Mouse (Mus musculus): ENCODE data around the gene Fgg. TPM values are rescaled to one million over a fixed set of nuclear protein-coding genes. Genes with fewer than 3 reads are reported as not detected.

The Fgg gene
- polyA plus RNA-seq, 1 experiment from 2014 or later, result 1.2 TPM

- Histone ChIP-seq H3K36me3 (ENCODE audit: insufficient read depth, low read length) (no peaks in the 10 kb centered on the region), H3K9me3 (replicated peaks; ENCODE audit: low read length) (no peaks in the 10 kb centered on the region), H3K4me3 (replicated peaks; ENCODE audit: low read depth, low read length) (no peak overlapping the region), H3K4me1 (replicated peaks; ENCODE audit: insufficient read depth, low read length) (no peaks in the 10 kb centered on the region), H3K27ac (no peak overlapping the region), H3K9ac (ENCODE audit: low read depth, low read length) (no peak overlapping the region), H3K4me2 (ENCODE audit: low read length) (no peak overlapping the region), H3K27me3 (ENCODE audit: insufficient read depth, low read length) (no peaks in the 10 kb centered on the region)
- no peak for TF ChIP-seq CTCF (IDR thresholded peaks at IDR 0.05; ENCODE audit: low read depth)
- no peak for ATAC-seq (replicated peaks; ENCODE audit: low FRiP score, low read depth)
- DNase-seq (ENCODE audit: low spot score), result peak; percentile 35
- 69% methylated on average over 5 of the region's 5 CpGs for WGBS
Observed at GRCm38 (mm10) chr3:83050661-83051060, 43.1 kb downstream of the Fgg start.

DNA sequence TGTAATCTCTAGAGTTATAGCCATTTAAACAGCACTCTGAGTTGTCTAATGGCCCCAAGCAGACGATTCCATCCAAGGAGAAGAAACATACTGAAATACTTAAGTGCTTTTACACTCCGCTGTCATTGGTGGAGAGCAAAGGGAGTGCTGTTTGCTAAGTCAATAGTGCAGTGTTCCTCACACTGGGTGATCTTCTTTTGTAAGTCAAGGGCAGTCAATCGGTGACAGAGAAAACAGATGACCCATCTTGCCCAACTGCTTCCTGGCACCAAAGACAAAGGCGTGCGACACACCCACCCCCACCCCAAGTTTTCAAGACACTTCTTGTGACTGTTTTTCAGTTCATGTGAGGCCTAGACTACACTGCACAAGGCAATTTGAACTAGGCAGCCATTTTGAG, 44.6 kb downstream of the Fgg start:
- 81% methylated on average over 5 of the region's 5 CpGs for WGBS

DNA sequence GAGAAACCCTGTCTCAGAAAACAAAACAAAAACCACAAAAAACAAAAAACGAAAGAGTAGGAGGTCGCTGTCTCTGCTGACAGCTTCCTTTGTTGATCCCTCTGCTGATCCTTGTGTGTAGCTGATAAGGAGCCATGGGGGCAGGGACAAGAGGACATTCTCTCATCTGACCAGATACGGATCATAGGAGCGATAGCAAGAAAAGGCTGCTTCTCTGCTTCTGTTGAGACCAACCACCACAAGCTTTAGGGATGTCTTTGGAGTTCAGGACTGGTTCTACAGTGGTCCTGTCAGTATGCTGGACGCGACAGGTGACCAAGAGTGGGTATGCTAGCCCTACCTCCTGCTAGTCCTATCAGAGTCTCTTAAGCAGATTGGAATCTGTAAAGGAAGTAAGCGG, 45.6 kb downstream of the Fgg start:
- H3K4me1 ChIP-seq (replicated peaks; ENCODE audit: insufficient read depth, low read length), result peaks cover 5% of the 10 kb centered on the region; the same call in 1 of the 2 replicates
- no peak for TF ChIP-seq CTCF (IDR thresholded peaks at IDR 0.05; ENCODE audit: low read depth)
- no peak for ATAC-seq (replicated peaks; ENCODE audit: low FRiP score, low read depth)

More for the DNA sequence above, 44.6 kb downstream of the Fgg start:
- Histone ChIP-seq H3K27ac (no peak overlapping the region), H3K4me1 (replicated peaks; ENCODE audit: insufficient read depth, low read length) (peaks cover 5% of the 10 kb centered on the region; the same call in 1 of the 2 replicates), H3K4me3 (replicated peaks; ENCODE audit: low read depth, low read length) (no peak overlapping the region), H3K9me3 (replicated peaks; ENCODE audit: low read length) (no peaks in the 10 kb centered on the region), H3K36me3 (ENCODE audit: insufficient read depth, low read length) (no peaks in the 10 kb centered on the region), H3K9ac (ENCODE audit: low read depth, low read length) (no peak overlapping the region), H3K4me2 (ENCODE audit: low read length) (no peak overlapping the region), H3K27me3 (ENCODE audit: insufficient read depth, low read length) (no peaks in the 10 kb centered on the region)
- no peak for TF ChIP-seq CTCF (IDR thresholded peaks at IDR 0.05; ENCODE audit: low read depth)
- ATAC-seq (replicated peaks; ENCODE audit: low FRiP score, low read depth) (no peak), DNase-seq (ENCODE audit: low spot score) (no peak)

DNA sequence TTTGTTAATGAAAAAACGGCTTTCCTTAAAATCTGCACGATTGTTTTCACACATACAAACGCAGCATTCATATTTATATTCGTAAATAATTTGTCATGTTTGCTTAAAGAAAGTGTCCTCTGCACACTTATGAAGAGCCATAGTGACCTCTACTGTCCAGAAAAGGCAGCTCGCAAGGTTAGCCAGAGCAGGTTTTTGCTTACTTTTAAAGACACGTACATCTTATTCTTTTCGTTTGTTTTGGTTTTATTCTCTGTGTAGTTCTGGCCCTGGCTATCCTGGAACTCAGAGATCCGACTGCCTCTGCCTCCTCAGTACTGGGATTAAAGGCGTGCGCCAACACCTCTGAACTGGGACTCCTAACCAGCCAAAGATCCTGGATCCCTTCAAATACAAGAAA, 46.2 kb downstream of the Fgg start:
- H3K4me3 ChIP-seq (replicated peaks; ENCODE audit: low read depth, low read length), result no peak overlapping the region
- H3K4me1 ChIP-seq (replicated peaks; ENCODE audit: insufficient read depth, low read length), result peaks cover 5% of the 10 kb centered on the region; the same call in 1 of the 2 replicates
- H3K27me3 ChIP-seq (ENCODE audit: insufficient read depth, low read length), result no peaks in the 10 kb centered on the region
- no peak overlapping the region for H3K27ac ChIP-seq
- no peak overlapping the region for H3K4me2 ChIP-seq (ENCODE audit: low read length)
- H3K9ac ChIP-seq (ENCODE audit: low read depth, low read length), result no peak overlapping the region
- TF ChIP-seq CTCF (IDR thresholded peaks at IDR 0.05; ENCODE audit: low read depth), result peak; percentile 84
- no peak for ATAC-seq (replicated peaks; ENCODE audit: low FRiP score, low read depth)
- peaks cover 3% of the 10 kb centered on the region for H3K36me3 ChIP-seq (ENCODE audit: insufficient read depth, low read length)
- no peaks in the 10 kb centered on the region for H3K9me3 ChIP-seq (replicated peaks; ENCODE audit: low read length)
- 31% methylated on average over 10 of the region's 10 CpGs for WGBS
- peak; percentile 76 for DNase-seq (ENCODE audit: low spot score)

More for the DNA sequence above, 45.6 kb downstream of the Fgg start:
- Histone ChIP-seq H3K27me3 (ENCODE audit: insufficient read depth, low read length) (no peaks in the 10 kb centered on the region), H3K9ac (ENCODE audit: low read depth, low read length) (no peak overlapping the region), H3K4me3 (replicated peaks; ENCODE audit: low read depth, low read length) (no peak overlapping the region), H3K36me3 (ENCODE audit: insufficient read depth, low read length) (no peaks in the 10 kb centered on the region), H3K9me3 (replicated peaks; ENCODE audit: low read length) (no peaks in the 10 kb centered on the region), H3K4me2 (ENCODE audit: low read length) (no peak overlapping the region), H3K27ac (no peak overlapping the region)
- DNase-seq (ENCODE audit: low spot score), result no peak
- 90% methylated on average over 7 of the region's 7 CpGs for WGBS

DNA sequence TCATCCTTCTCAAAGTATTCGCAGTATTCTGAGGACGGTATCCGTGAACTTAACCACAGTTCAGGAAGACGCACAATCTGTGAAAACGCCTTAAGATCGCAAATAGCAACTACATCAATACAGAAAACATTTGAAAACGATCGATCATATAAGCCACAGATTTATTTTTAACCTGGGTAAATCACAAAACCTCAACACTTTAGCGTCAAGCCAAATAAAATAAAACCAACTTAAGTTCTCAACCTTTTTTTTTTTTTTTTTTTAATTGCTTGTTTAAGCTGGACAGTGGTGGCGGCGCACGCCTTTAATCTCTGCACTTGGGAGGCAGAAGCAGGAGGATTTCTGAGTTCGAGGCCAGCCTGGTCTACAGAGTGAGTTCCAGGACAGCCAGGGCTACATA, 47.2 kb downstream of the Fgg start:
- H3K4me2 ChIP-seq (ENCODE audit: low read length), result peak overlapping the region; percentile 44
- no peak overlapping the region for H3K27ac ChIP-seq
- H3K27me3 ChIP-seq (ENCODE audit: insufficient read depth, low read length), result no peaks in the 10 kb centered on the region
- peaks cover 5% of the 10 kb centered on the region; the same call in 1 of the 2 replicates for H3K4me1 ChIP-seq (replicated peaks; ENCODE audit: insufficient read depth, low read length)
- no peak for ATAC-seq (replicated peaks; ENCODE audit: low FRiP score, low read depth)
- H3K9me3 ChIP-seq (replicated peaks; ENCODE audit: low read length), result no peaks in the 10 kb centered on the region
- peaks cover 10% of the 10 kb centered on the region for H3K36me3 ChIP-seq (ENCODE audit: insufficient read depth, low read length)
- no peak overlapping the region for H3K9ac ChIP-seq (ENCODE audit: low read depth, low read length)
- 43% methylated on average over 13 of the region's 13 CpGs for WGBS
- peak overlapping the region; percentile 89 for H3K4me3 ChIP-seq (replicated peaks; ENCODE audit: low read depth, low read length)
- no peak for TF ChIP-seq CTCF (IDR thresholded peaks at IDR 0.05; ENCODE audit: low read depth)
- DNase-seq (ENCODE audit: low spot score), result no peak

DNA sequence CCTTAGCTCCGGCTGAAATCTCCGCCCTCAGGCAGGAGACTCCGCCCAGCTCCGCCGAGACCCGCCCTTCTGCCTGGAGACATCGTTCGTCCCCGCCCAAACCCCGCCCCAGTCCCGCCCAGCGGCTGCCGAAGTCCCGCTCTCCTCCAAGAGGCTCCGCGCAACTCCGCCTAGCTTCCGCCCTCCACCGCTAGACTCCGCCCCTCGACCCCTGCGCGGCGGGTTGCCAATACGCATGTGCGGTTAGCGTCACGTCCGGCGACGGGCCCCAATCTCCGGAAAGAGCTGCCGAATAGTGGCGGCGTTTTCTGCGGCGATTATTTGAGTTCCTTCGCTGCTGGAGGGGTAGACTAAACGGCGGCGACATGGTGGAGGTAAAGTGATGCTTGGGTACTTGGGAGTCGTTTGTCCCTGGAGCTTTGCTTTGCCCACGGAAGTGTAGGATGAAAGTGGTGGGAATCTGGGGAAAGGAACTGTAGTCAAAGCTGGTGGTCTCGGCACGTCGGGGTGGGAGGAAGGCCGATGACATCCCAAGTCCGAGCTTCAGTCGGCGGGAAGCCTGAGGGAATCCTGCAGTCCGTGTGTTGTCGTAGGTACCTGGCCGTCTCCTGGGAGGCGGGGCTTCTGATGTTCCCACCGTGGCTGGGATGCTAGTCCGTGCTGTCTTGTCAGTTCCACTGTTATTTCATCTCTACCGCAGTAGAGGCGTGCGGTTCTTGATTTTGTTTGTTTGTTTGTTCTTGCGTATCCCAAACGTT, 47.9 kb downstream of the Fgg start, which contains the start of gene Plrg1:
Plrg1 (plus strand) TSS at position 242 of the 758 bp plus-strand sequence.
- Histone ChIP-seq H3K27ac (peak within 1 kb of the TSS; percentile 82), H3K27me3 (ENCODE audit: insufficient read depth, low read length) (no peaks in the 10 kb centered on the region), H3K9ac (ENCODE audit: low read depth, low read length) (peak within 1 kb of the TSS; percentile 71), H3K9me3 (replicated peaks; ENCODE audit: low read length) (no peaks in the 10 kb centered on the region), H3K4me1 (replicated peaks; ENCODE audit: insufficient read depth, low read length) (peaks cover 5% of the 10 kb centered on the region; the same call in 1 of the 2 replicates), H3K4me2 (ENCODE audit: low read length) (peak within 1 kb of the TSS; percentile 84), H3K36me3 (ENCODE audit: insufficient read depth, low read length) (peaks cover 15% of the 10 kb centered on the region), H3K4me3 (replicated peaks; ENCODE audit: low read depth, low read length) (peak within 1 kb of the TSS; percentile 89)
- ATAC-seq (replicated peaks; ENCODE audit: low FRiP score, low read depth), result peak; percentile 99
- WGBS, result under 1% methylated on average over 60 of the region's 61 CpGs
- peak; percentile 50 for TF ChIP-seq CTCF (IDR thresholded peaks at IDR 0.05; ENCODE audit: low read depth)
- peak; percentile 97 for DNase-seq (ENCODE audit: low spot score)
